Mouse (Mus musculus) spleen, adult 2 months (tissue): ENCODE measurements around the gene Dbndd1.

Experiments
- CTCF ChIP-seq: fragments of 200-500 bp; IDR thresholded peaks from 2 replicates; pipeline ENCODE4 v1.5.1; 2011; ENCODE audit warnings: mild to moderate bottlenecking, inconsistent platforms; ENCODE audit not compliant: insufficient read depth, insufficient read length, insufficient replicate concordance; ENCODE audit errors: extremely low read depth
- POLR2A ChIP-seq: fragments of 200-500 bp; IDR thresholded peaks from 2 replicates; pipeline ENCODE4 v1.6.1; 2011; ENCODE audit warnings: low read depth, low read length, inconsistent platforms

- TF ChIP-seq CTCF (no peak), POLR2A (no peak)
Observed at GRCm38 (mm10) chr8:123515540-123515897, 256 bp upstream of the Dbndd1 start.
